Mouse (Mus musculus): ENCODE results near the gene Swsap1.

Gene Swsap1

DNA sequence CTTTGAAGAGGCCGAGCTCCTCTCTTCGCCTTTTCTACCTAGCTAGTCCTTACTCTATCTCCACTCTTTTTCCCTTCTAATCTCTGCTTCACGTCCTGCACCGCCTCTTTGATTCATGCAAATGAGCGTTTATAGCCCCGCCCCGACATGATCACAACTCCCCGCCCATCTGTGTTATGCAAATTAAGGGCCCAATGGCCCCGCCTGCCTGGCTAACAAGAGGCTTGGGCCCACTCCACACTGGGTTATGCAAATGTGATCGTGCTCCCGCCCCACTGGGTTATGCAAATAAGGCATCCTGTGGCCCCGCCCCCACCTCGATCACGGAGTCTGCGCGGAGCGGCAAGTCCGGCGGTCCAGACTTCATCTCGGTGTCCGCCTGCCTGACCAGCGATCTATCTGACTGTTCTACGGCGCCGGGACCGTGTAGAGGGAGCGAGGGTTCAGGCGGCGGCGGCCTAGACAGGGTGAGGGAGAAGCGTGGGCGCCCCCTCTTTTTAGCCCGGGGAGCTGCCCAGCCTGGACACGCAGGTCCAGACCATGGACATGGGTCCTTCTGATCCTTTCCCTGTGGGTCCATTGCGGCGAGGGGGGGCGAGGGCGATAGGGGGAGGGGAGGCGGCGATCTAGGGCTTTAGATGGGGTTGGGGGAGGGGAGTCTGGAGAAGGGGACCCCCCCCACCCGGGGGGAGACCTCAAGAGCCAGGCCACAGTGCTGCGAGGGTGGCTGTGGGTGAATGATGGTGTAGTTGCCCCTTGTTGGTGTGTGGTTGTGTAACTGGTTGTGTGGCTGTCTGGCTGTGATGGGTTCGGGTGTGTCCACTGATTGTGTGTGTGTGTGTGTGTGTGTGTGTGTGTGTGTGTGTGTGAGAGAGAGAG lies 18.6 kb upstream of the Swsap1 start, which contains the start of gene Plppr2:
Gene Plppr2, plus strand, starts transcription at position 342 of the 879 bp plus-strand sequence.
- DNase-seq (ENCODE audit: low spot score) = peak; percentile 99

DNA sequence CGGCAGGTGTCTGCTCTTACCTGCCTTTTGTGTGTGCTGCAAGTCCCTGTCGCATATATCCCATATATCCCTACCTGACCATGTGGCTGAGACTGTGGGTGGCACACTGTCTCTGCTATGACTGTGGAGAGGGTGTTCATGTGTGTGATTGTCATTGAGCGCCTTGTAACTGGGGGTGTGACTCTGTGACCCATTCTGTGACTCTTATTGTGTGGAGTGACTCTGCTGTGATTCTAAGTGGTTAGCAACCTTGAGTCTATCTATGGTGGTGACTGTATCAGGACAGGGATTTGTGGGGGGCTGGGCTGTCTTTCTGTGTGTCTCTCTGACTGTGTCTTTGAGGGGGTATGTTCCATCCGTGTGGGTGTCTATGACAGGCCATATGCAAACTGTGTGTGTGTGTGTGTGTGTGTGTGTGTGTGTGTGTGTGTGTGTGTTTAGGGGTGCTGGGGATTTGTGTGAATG lies 17.8 kb upstream of the Swsap1 start:
- DNase-seq (ENCODE audit: low spot score) = no peak

GRCm38 (mm10) chr9:21938234-21938855 lies 17.2 kb upstream of the Swsap1 start:
- no peak for DNase-seq (ENCODE audit: low spot score)

DNA sequence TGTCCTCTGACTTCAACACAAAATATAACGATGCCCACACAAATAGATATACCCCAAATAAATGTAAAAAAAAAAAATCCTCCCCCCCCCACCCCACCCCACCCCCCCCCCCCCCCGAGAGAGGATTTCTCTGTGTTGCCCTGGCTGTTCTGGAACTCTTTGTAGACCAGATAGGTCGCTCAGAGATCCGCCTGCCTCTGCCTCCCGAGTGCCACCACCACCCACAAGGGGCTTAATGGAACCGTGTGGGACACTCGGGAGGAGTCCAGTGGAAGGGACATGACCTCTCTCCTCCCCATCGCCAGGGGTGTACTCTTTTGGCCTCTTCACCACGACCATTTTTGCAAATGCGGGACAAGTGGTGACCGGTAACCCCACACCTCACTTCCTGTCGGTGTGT lies 12.5 kb upstream of the Swsap1 start:
- DNase-seq (ENCODE audit: low spot score) = no peak

DNA sequence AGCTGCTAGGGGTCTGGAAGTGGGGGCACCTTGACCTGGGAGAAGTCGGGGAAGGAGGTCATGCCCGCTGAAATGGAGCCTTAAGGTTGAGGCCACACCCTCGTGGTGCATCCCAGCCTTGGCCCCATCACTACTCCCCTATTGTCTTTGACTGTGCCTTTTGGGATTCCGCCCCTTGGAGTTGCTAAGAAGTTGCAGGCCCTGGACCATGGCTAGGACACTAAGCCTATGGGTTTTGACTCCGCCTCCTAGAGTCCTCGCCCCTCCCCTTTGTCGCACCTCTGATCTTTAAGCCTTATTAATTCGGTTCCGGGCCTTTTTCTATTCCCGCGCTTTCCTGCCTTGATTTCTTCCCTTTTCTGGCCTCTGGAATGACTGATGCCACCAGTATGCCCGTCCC lies 11.9 kb upstream of the Swsap1 start:
- DNase-seq (ENCODE audit: low spot score) = no peak

DNA sequence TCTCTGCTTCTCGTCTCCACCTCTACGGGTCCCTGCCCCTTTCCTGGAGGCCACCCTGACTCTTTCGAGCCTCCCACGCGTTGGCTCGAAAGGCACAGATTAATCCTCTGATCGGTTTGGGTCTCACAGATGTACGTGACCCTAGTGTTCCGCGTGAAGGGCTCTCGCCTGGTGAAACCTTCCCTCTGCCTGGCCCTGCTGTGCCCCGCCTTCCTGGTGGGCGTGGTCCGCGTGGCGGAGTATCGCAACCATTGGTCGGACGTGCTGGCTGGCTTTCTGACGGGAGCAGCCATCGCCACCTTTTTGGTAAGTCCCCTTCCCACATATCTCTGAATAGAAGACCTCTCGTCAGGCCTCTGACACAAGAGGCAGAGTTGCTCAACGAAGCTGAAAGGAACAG lies 11.3 kb upstream of the Swsap1 start:
- DNase-seq (ENCODE audit: low spot score) = no peak

DNA sequence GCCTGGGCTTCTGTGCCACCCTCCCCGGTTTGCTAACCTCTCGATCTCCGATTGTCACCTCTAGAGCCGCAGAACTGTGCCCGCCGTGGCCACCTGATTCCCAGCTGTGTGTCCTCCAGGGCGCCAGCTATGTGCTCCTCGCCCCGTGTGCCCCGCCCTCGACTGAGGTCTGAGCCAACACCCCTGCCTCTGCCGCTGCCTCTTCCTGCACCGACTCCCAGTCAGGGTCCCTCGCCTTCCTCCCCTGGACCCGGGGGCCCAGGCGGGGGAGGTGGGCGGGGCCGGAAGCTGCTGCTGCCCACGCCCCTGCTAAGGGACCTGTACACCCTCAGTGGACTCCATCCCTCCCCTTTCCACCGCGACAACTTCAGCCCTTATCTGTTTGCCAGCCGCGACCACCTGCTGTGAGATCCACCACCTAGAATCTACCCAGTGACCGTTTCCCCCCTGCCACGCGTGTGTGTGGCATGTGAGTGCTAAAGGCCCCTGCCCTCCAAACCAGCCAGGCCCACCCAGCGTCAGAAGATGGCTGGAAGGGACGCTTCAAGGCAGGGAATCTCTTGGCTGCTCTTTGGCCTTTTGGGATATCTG lies 7.9 kb upstream of the Swsap1 start:
- DNase-seq (ENCODE audit: low spot score) = no peak

GRCm38 (mm10) chr9:21948146-21948545 lies 7.4 kb upstream of the Swsap1 start:
- DNase-seq (ENCODE audit: low spot score) = no peak

- DNase-seq (ENCODE audit: low spot score) = no peak
These were observed 6.8 kb upstream of the Swsap1 start for GRCm38 (mm10) chr9:21948790-21949189.

DNA sequence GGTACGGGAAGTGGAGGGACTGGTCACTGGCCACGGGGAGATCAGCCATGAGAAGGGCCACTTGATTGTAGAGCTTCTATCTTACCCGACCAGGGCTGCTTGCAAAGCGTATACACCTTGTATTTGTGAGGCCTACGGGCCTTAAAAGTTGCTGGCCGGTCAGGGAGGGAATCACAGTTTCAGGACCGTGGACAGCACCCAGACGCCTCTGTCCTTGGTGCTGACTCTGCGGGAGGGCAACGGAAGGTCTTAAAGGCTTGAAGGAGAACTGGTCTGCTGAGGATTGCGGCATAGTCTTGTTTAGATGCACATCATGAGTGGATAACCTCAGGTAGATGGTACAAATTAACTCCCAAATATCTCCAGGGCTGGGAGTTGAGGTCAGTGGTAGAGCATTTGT lies 5.2 kb upstream of the Swsap1 start:
- DNase-seq (ENCODE audit: low spot score) = peak; percentile 75

GRCm38 (mm10) chr9:21951977-21952376 lies 3.6 kb upstream of the Swsap1 start:
- no peak for DNase-seq (ENCODE audit: low spot score)

- no peak for DNase-seq (ENCODE audit: low spot score)
These were observed 2.0 kb upstream of the Swsap1 start for GRCm38 (mm10) chr9:21953600-21953999.

DNA sequence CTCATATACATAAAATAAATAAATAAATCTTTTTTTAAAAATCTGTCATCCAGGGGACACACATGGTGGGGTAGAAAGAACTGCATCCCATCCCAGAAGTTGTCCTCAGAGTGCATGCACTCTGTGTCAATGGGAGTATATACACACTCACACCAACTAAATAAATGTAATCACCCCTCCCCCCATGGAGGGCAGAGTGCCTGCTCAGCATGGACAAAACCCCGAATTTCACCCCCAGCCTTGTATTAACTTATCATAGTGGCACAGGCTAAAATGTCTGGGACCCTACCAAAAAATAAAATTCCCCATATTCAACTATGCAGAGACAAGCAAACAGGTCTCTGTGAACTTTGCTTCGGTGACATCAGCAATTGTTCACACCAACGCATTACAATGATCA lies 920 bp upstream of the Swsap1 start:
- no peak for DNase-seq (ENCODE audit: low spot score)

GRCm38 (mm10) chr9:21955225-21955569 lies 358 bp upstream of the Swsap1 start:
- no peak for DNase-seq (ENCODE audit: low spot score)

DNA sequence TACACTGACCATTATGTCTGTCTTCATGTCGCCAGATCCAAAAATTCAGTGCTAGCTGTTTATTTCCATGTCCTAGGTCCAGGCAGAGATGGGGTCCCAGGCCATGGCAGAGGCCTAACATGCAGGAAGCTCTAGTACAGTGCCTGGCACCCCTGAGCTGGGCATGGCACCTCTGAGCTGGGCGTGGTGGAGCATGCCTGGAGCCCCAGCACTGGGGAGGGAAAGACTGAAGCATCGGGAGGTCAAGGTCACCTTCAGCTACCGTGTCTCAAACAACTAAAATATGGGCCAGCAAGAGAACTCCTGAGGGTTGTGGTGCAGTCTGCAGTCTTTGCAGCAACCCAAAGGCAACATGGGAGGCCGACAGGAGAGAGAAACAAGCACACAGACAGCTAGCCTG lies 2.8 kb downstream of the Swsap1 start:
- DNase-seq (ENCODE audit: low spot score) = no peak

DNA sequence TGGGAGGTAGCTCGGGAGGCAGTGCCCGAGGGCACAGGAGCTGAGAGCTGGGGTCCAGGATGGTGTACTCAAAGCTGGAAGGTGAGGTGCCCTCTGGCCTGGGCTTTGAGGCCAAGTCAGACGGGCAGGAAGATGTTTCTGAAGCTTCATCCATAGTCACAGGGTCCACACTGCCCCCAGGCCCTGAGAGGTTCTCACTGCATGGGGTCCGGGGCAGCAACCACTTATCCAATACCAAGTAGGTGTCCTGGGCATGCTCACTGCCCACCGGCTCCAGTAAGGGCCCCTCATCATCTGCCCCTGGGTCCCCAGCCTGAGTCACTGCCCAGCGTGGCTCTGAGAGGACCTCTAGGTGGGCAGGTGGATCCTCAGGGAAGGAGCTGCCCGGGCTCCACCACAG lies 3.7 kb downstream of the Swsap1 start:
- no peak for DNase-seq (ENCODE audit: low spot score)

GRCm38 (mm10) chr9:21960135-21960534 lies 4.6 kb downstream of the Swsap1 start:
- DNase-seq (ENCODE audit: low spot score) = no peak

DNA sequence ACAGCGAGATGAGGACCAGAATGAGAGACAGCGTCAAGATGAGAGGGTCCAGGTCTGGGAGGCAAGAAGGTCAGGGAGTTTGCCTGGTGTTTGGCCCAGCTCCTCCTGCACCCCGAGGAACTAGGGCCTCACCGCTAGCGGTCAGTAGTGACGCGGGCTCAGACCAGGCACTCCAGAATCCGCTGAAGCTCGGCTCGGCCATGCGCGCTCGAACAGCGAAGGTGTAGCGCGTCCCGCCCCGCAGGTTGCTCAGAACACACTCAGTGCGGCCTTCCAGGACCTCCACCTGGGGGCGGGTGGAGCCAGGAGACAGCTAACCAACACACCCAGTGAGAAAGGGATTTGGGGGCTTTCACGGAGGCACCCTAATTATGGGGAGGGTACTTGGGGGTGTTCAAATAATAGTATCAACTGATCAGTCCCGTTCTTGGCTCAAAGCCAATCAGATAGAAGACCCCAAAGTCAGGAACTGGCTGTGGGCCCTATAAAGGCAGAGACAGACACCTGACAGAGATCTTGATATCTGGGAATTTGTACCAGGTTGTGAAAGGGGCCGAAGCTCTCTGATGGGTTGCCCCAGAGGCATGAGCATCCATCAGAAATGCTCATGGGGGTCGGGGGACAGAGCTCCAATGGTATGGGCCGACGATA lies 5.1 kb downstream of the Swsap1 start:
- DNase-seq (ENCODE audit: low spot score) = no peak

DNA sequence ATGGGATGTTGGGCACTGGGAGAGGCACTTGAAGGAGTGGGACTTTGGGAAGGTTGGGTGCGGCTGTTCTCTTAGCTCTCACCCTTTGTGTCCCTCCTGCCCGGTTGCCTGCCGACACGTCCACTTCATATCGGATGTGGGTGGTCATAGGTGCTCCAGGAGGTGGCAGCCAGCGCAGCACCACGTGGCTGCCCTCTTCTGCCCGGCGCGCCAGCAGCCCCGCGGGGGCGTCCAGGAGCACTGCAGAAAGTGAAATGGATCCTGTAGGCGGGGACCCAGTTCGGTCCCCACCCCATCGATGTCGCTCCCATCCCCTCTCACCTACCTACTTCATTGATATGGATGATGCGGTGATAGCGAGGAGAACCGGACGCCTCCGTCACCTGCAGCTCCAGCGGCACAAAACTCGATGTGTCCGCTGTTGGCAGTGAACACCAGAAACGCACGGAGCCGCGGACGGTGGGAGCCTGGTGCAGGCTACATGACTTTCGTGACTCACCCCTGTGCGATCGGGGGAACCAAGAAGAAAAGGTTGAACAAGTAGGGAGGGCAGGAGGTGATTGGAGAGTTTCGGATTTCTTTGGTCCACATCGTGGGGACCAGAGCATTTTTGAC lies 5.9 kb downstream of the Swsap1 start:
- DNase-seq (ENCODE audit: low spot score) = no peak

DNA sequence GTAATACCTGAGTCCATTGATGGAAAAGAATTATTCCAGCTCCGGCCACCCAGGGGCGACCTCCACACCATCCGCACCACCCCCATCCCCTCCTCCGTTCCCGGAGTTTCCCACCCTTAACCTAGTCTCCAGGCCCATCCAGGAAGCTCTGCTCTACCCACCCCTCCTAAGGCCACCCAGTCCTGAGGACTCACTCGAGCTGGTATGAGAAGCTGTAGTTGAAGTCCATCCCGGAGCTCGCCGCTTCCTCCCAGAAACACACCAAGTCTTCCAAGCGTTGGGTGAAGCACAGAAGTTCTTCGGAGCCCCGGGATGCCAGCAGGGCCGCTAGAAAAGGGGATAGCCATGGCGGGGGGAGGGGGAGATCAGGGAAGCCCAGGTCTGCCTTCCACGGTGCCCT lies 6.5 kb downstream of the Swsap1 start:
- no peak for DNase-seq (ENCODE audit: low spot score)

GRCm38 (mm10) chr9:21962416-21963059 lies 7.0 kb downstream of the Swsap1 start:
- DNase-seq (ENCODE audit: low spot score) = peak; percentile 69

DNA sequence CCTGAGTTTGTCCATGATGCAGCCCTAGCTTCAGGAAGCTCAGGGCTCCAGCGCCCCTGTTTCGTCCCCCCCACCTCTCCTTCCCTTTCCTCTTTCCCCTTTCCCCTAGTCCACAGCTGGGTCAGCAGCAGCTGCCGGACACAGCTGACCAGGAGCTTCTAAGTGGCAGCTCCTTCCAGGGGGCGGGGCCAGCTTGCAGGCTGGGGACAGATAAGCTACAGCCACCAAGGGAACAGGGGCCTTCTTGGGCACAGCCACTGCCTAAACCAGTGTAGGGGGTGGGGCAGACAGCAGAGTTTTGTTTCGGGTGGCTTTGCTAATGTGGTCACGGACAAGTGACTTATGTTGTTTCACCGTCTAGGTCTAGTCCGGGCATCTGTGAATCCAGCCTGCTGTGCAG lies 7.9 kb downstream of the Swsap1 start, which contains the start of gene Epor:
Gene Epor, minus strand, starts transcription at position 90 of the 400 bp plus-strand sequence.
- DNase-seq (ENCODE audit: low spot score) = peak; percentile 51

All from retina, embryonic 14.5 days (tissue).